Mouse (Mus musculus) mesoderm, embryonic 11.5 days (tissue): ENCODE data around the gene Ap5s1.

ENCODE experiments used
- DNase-seq: peaks from one replicate; pipeline ENCODE4 v3.0.0-alpha.2; 2012; ENCODE audit warnings: low read depth, low spot score

Ap5s1 gene

DNA sequence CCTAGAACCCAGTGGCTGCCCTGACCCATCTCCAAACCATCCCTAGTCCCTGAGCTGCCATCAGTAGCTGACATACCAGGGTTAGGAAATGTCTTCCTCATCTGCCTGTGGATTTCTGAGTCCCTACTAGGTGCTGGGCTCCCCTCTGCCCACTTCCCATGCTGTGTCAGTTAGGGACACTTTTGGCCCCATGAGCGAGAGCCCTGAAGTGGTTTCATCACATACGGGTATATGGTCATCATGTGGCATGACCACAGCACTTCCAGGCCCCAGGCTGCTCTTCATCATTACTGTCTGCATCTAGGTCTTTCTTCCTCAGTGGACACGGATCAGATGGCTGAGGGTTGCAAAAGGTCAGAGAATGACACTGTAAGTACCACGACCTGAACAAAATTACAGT lies at the start of gene Ap5s1:
Gene Ap5s1 (plus strand): TSS at position 301 of the 400 bp plus-strand sequence.
- DNase-seq: no peak

DNA sequence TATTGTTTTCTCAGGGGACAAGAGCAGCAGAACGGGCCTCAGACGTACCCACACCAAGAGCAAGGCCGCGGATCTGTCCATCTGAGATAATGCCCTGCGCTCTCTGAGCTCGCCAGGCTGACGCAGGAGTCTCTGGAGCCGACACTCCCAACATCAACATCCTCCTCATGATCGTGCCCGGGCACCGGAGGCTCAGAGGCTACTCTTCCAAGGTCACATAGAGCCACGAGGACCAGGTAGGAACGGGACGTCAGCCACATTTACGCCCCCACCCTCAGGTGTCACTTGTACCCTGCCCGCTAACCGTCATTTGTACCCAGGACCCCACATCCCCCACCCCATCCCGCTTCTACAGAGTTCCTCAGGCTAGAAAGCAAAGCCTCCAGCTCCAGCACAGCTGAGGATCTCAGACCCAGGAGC lies 47.4 kb upstream of the Ap5s1 start:
- DNase-seq: peak; percentile 43

DNA sequence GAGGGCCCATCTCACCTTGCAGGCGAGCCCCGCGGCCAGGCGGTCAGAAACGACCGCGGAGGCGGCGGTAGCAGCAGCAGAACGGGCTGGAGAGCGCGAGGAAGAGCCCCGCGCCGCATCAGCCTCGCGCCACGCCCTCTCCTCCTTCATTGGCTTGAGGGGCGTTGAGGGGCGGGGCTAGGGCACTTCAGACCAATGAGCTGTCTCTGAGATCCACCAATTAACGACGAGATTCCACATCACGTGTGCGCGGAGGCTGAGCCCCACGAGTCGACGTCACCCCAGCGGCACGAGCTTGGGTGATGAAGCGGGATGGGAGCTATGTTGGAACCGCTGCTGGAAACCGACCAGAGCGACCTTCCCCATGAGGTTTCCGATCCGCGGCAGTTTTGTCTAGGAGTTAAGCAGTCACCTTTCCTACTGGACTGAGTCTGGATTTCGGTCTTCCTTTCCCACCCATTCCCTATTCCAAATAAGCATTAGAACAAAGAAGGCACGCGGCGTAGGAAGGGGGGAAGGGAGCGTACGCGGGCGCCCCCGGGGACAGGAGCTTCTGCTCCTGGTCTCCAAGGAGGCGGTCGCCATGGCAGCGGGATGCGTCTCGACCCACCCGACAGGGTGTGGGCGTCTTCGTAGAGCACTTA lies 46.8 kb upstream of the Ap5s1 start, which contains the start of gene 1700037H04Rik:
Gene 1700037H04Rik (minus strand): TSS at position 144 of the 644 bp plus-strand sequence.
- DNase-seq: peak; percentile 99

DNA sequence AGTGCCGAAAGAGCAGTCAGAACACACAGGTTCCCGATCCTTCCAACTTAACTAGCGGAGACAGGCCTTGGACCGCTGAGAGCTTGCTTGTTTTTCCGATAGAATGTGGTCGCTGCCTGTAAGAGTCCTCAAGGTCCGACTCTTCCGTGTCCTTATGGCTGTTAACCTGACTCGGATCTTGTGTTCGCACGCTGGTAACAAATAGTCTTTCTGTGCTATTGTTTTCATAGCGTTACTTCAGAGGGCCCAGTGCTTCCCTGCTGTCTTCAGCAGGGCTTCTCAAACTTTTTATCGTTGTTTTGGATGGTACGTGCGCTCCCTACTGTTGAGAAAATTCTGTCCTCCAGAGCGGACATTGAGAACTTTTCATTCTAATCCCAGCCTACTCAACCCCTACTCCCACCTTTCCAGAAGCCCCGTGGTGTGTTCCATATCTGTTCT lies 46.2 kb upstream of the Ap5s1 start:
- DNase-seq: peak; percentile 35

DNA sequence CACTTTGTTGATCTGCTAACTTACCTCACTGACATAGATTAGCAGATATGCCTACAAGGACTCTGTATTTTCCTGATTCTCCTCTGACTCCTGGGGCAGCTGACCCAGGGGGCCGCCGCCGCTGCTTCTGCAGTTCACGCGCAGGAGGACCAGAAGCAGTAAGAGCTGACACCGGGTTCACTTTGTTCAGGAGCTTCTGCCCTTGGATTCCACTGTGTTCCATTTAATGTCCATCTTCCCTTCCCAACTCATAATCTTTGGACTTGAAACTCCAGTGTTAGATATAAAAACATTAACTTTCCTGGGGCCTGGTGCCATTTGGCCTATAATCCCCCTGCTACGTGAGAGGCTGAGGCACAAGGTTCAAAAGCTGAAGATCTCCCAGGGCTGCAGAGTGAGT lies 43.0 kb upstream of the Ap5s1 start:
- DNase-seq: no peak

DNA sequence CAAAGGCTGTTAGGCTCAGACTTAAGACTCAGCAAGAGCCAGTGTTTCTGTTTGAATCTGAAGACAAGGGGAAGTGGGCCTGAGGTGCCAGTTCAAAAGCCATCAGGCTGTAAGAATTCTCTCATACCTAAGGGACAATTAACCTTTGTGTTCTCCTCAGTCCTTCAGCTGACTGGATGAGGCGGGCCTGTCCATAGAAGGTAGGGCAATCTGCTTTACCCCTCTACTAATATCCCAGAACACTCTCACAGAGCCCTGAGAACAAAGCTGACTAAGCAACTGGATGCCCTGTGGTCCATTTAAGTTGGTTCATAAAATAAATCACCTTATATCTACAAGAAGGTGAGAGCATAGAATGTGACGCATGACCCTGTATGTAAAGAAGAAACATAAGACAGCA lies 40.7 kb upstream of the Ap5s1 start:
- DNase-seq: no peak

DNA sequence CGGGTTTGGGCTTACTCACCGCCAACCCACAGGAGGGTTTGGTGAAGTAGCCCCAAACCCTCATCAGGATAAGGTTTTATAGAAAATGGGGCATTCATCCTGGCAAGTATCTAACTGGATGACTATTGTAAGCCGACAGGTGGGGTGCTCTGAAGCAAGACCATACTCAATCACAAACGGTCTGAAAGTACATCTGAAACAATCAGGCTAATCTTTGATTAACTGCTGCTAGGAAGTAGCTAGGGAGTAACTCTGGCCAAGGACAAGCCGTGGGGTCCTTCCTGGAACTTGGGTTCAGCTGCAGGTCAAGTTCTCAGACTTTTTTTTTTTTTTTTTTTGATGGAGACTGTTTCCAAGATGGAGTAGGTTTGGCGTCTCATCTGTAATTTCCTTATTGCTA lies 38.9 kb upstream of the Ap5s1 start:
- DNase-seq: no peak

DNA sequence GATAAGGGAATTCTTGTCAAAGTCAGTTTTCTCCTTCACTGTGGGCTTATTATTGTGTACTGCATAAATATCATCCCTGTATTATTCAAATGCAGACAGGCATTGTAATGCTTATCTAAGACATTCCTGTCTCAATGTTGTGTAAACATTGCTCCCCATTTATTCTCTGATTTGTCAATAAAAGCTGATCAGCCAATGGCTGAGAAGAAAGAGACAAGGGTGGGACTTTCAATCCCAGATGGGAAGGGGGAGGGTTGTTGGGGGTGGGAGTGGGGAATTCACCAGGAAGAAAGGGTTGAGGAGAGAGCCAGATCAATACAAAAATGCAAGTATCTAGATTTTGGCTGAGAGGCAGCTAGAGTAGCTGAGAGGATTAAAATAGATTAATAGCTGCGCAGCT lies 38.0 kb upstream of the Ap5s1 start:
- no peak for DNase-seq

DNA sequence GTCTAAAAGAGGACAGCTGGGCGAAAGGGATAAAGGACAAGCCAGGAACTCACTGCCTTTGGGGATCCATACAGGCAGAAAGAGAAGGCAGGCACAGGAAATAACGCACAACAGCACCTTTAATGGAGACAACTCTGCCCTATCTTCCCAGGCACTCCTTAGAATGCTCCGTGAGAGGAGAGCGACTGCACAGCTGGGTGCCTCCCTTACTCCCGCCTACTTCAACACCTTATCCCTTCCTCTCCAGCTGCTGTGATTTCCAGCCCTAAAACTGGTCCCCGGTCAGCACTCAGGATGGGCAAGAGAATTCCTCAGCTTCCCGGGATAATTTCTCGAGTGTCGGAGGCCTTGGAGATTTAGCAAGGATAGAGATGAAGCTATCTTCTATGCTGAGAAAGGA lies 35.9 kb upstream of the Ap5s1 start:
- DNase-seq: no peak

DNA sequence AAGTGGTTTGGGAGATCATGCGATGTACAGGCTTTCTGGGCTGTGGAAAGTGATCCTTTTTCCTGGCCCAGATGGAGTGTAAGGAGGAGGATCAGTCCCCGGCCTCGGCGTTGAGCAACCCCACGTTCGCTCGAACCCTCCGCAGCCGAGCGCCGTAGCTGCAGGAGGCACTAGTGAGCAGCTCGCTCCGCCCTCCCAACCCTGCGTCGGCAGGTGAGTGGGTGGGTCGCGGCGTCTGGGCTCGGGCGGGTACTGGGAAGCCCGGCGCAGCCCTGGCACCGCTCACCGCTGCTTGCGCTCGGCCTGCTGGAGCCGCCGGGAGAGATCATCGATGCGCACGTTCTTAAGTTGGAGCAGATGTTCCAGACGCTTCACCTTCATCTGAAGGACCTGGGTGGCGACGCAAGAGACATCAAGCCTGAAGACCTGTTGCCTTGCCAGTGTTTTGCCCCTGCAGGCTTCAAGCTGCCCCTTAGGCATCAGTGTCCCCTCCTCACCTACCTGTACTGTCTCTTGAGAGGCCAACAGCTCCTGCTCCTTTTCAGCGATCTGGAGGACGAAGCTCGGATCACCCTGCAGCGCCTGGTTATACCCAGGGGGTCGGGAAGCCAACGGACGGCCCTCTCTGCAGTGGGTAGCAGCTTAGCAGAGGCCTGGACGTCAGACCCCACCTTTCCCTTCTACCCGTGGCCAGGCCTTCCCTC lies 35.3 kb upstream of the Ap5s1 start:
- DNase-seq: no peak

DNA sequence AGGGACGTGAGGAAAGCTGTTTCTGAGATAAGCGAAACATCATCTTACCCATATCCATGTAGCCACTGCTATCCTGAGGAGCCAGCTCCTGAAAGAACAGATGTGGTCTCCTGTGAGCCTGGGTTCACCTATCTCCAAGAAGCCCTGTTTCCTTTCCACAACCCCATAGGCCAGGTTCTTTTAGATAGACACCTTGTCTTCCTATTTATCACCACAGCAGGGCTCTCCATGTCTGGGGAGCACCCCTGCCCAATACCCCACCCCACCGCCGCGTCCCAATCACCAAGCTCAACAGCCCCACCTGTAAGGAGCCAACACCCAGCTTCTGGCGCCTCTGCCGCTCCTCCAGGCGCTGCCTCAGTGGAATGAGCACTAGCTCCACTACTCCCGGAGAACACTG lies 34.6 kb upstream of the Ap5s1 start:
- no peak for DNase-seq

DNA sequence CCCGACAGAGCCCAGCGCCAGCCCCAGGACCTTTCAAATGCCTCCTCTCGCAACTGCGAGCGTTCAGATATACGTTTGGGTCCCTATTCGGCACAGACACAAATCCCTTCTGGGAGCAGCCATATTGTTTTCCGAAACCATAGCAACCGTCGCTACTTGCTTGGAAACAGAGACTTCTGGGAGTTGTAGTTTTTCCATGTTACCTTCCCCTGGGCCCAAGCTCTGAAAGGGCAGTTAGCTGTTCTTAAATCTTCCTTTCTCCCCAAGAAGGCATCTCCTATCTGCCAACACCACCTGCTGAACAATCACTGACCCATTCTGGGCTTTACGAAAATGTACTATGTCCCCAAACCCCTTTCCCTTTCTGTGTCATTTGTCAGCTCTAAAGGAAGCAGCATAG lies 32.2 kb upstream of the Ap5s1 start:
- peak; percentile 82 for DNase-seq

DNA sequence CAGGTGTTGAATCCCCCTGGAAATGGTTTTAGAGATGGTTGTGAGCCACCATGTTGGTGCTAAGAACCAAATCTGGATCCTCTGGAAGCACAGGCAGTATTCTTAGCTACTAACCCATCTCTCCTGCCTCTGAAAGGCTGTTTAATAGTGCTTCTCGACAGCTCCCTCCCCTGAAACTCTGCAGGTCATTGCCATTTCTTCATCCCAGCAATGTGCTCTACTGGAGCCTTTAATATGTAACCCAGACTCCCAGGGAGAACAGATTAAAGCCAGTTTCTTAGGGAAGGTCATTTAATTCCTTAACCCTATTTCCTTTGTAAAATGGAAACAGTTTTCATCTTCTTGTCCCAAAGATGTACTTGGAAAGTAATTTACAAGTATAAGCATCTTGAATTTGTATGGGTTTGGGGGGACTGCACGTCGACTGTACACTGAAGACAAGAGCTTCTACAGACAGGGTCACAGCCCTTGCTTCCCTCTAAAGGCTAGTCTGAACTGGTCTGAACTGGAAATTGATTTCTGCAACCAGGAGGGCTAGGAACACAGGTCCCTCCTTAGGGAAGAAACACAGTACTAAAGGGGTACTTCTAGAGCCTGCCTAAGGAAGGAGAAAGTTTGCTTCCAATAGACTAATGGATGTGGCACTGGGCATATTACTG lies 31.5 kb upstream of the Ap5s1 start:
- DNase-seq: no peak

DNA sequence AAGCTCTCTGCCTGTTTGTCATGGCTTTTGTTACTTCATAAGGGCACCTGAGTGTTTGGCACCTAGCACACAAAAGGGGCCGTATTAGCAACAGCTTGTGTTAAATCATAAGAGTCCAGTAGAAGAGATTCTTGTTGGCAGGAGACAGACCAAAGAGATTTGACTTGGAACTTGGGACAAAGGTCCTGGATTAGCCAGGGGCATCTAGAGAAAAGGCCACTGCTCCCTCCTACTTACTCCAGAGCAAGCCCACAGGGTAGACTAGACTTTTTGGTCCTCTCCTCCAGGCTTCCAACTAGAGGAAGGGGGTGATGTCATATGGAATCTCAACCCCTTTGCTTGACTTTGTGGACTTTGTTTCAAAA lies 31.0 kb upstream of the Ap5s1 start:
- DNase-seq: no peak

DNA sequence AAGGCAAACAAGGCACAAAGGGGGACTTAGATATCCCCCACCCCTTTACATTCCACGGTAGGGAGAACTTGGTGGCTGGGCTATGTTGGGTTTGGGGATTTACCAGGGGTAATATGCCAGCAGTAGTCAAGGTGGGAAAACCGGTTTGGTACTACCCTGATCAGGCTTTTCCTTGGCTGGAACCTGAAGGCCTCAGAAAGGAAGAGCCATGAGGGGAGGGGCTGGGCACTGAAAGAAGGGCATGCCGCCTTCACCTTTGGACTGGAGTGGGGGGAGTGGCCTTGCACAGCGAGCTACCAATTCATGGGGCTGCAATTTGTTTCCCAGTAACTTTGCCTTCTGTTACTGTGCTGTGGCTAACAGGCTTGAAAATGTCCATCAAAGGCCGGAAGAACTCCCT lies 30.4 kb upstream of the Ap5s1 start:
- no peak for DNase-seq

DNA sequence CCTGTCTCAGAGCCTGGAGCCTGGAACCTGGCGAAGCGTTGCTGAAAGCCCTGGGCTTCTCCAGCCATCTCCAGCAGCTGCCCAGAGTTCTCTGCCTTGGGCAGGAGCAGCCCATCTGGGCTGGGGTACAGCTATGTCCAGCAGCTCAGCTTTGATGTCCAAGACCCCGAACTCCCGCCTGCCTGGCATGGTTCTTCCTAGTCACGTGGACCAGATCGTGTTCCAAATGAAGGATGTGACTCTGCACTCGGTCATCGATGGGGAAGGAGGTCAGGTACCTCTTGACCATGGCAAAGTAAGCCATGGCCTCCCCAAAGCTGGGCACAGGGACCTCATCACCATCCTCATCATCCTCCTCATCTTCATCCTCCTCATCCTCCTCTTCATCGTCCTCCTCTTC lies 28.9 kb upstream of the Ap5s1 start:
- no peak for DNase-seq

DNA sequence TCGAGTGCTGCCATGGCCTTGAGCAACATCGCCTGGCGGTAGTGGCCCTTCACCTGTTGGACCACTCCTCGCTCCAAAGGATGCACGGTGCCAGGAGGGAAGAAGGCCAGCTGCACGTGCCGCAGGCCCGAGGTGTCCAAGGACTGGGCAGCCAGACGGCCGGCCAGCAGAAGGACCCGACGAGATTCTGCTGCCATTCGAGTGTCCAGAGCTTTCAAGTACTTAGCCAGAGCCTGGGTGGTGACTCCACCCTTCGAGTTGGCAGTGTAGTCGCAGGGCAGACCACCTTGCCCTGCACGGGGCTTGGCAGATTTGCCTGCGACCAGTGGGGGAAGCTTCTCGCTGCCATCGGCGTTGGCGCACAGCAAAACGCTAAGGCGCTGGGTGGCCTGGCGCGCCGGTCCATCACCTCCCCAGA lies 28.0 kb upstream of the Ap5s1 start:
- no peak for DNase-seq

DNA sequence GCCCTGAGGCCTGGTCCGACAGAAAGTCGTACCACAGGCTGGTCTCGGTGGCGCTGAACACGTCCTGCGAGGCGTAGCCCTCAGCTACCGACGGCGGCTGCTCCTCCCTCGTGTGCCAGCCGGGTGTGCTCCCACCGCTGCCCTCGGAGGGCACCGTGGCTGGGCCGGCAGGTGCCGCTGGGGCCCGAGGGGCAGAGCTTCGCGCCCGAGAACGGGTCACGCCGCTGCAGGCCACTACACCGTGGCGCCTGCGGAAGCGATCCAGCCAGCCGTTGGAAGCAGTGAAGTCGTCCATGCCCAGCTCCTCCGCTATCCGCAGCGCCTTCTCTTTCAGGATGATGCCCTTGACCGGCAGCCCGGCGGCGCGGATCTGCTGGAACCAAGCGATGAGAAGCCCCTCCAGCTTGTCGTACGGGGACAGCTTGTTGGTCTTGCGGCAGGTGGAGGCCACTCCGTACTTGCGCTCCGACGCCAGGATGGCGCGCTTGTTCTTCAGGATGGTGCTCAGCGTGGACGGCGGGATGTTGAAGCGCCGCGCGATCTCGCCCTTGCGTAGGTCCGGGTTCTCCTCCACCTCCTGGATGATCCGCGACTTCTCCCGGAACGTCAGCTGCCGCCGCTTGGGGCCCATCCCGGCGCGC lies 27.5 kb upstream of the Ap5s1 start:
- DNase-seq: peak; percentile 79

DNA sequence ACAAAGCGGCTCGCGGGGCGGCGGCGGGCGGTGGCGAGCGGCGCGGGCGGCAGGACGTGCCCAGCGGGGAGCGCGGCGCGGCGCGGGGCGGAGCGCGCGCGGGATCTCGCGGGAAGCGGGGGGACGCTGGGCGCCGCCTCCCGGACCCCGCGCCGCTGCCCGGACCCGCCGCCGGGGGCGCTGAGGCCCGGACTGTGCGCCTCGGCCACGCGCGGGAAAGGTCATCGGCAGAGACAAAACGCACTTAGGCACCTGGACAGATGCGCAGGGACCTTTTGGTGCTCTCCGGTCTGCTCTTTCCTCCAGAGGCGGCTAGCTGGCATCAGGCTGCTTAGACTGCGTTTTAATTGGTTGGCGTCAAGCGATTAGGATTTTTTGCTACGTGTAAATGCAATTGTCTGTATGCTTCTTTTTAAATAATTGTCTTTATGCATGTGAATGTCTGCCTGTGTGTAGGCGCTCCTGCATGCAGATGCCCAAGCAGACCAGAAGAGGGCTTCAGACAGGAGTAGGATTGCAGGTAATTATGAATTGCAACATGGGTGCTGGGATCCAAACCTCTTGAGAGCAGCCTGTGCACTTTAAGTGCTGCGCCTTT lies 26.8 kb upstream of the Ap5s1 start, which contains the start of gene Cenpb:
Gene Cenpb (minus strand): TSS at position 78 of the 598 bp plus-strand sequence.
- DNase-seq: peak; percentile 89

DNA sequence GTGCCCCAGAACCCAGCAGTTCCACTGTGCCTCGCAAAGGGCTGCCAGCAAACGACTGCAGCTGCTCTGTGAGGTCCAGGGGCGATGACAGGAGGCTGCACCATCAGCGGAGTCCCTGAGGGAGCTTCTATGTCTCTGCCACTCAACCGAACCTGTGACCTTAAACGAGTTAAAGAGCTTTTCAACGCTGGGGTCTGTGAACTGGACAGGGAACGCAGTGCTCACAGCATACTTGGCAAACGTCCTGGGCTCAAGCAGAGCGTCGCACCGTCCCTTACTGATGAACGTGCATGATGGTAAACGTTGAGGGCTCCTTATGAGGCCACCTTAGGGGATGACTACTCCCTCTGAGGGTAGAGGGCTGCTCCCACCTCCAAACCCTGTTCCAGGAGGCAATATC lies 20.5 kb upstream of the Ap5s1 start:
- DNase-seq: no peak

DNA sequence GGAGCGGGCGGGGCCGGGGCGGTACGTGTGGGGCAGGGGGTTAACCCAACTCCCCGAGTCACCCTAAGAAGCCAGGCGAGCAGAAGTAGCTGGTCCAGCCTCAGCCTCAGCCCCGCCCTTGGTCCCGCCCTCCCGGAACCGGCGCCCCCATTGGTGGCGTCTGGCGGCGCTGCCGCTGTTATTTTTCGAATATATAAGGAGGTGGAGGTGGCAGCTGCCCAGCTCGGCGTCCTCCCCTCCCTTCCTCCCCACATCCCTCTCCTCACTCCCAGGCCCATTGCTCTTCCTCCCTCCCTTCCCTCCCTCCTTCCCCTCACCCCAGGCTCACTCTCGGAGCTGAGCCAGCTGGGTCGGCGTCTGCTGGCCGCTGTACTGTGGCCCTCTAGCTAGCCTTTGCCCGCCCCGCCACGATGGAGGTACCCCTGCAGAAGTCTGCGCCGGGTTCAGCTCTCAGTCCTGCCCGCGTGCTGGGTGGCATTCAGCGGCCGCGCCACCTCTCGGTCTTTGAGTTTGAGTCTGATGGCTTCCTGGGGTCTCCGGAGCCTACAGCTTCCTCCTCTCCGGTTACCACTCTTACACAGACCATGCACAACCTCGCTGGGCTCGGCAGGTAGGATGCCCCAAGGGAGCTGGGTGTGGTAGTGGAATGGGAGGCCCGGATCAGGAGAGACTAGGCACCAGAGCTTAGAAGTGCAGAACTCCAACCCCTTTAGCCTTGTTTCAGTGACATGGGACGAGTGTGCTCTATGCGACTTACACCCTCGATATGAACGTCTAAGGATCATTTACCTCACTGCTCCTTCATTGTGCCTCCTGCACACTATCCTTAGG lies 19.9 kb upstream of the Ap5s1 start, which contains the start of the genes Cdc25b and Spef1:
Gene Cdc25b (plus strand): TSS at position 179 of the 831 bp plus-strand sequence.
Gene Spef1 (minus strand): TSS at position 512 of the 831 bp plus-strand sequence.
- peak; percentile 87 for DNase-seq
